Mouse (Mus musculus) retina, embryonic 14.5 days (tissue): ENCODE results near the gene St3gal6.
"Not testable (repeated sequence)": the region's sequence is repeated elsewhere in the genome, so short reads cannot be mapped to it uniquely, and the experiment has no call there.

Source experiments
- DNase-seq: peaks from one replicate; pipeline ENCODE4 v3.0.0-alpha.2; 2015; ENCODE audit warnings: low spot score

St3gal6 gene

DNA sequence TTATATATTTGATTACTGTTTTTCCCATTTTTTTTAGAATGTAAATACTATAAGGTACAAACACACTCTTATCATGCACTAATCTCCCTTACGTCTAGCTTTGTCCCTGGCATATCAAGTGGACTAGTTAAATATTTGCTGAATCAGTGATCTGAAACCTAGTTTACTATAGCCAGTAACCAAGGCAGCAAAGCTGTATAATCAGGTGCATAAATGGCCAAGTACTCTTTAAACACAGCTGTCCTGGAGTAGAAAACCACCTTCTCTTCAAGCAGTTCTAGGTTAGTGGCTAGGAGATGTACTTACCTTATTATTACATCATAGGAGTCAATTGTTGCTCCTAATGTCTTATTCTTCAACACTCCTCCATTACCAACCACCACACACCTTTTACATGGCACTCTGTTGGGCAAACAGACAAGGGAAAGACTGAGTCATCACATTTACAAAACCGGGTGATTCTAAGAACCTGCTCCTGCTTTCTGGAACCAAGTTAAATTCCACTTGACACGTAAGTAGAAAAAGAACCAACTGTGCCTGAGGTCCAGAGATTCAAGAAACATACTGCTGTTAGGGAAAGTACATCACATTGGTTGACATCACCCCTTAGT is 48.4 kb downstream of the St3gal6 start:
- no peak for DNase-seq

DNA sequence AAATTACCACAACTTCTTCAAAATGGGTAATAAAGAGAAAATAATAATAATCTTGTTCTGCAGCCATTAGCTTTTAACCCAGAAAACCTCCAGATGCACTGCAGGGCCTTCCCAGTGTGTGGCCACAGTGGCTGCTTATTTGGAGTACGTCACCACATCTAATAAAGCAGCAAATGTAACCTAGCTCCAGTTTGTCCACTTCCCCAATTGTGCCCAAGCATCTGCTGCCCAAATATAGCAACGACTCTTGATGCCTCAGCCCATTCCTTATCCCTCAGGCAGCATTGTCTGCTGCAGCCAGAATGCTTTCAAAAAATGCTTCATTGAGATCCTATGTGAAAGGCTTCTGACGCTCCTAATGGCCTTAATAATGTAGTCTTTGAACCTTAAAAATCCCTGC is 49.2 kb downstream of the St3gal6 start:
- no peak for DNase-seq

DNA sequence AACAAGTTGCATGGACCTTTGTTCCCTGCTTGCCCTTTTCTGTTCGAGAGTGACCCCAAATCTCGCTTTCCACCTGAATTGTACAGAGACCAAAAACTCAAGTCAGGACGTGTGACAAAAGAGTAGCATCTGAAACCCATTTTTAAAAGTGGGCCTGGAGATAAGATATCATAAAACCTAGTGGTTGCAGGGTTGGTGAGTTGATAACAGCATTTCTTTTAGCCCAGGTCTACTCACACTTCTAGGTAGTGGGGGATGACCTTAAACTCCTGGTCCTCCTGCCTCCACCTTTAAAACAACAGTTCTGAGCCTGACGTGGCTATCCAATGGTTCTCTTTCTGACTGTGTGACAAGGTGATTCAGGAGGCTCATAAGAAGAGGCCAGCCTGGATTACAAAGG is 53.2 kb downstream of the St3gal6 start:
- DNase-seq = no peak

DNA sequence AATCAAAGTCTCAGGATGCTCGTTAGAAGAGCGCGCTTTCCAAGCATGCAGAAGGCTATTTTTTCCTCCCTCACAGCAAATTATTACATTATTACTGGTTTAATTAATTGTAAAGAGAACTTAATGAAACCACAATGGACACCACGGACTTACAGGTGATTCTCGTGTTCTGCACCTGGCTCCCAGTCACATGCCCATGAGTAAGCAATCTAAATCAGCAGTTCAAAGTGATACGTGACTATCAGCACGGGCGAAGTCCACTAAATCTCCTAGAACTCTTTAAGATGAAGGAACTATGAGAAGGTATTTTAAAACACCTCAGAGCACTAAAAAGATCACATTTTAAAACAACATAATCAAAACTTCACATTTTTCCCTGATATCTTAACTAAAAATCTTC is 54.0 kb downstream of the St3gal6 start:
- no peak for DNase-seq

DNA sequence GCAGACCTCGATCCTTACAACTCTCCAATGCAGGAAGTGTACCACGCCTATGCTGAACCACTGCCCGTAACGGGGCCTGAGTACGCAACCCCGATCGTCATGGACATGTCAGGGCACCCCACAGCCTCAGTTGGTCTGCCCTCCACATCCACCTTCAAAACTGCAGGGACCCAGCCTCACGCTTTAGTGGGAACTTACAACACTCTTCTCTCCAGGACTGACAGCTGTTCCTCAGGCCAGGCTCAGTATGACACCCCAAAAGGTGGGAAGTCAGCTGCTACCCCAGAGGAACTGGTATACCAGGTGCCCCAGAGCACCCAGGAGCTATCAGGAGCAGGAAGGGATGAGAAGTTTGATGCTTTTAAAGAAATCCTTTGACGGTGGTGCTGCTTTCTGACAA is 58.6 kb downstream of the St3gal6 start:
- no peak for DNase-seq

DNA sequence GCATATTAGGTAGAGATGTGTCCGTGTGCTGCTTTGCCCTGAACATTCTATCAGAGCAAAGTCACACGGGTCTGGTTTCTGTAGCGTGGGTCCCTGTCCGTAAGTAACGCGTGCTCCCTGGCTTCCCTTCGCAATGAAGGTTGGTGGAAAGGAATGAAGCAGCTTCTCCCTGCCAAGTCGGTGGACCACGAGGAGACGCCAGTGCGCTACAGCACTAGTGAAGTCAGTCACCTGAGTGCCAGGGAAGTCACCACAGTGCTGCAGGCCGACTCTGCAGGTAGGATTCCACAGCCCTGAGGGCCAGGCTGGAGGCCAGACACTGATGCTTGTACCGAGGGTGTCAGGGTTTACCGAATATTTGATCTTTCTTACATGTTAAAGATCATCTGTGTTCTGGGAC is 60.0 kb downstream of the St3gal6 start:
- DNase-seq = no peak

DNA sequence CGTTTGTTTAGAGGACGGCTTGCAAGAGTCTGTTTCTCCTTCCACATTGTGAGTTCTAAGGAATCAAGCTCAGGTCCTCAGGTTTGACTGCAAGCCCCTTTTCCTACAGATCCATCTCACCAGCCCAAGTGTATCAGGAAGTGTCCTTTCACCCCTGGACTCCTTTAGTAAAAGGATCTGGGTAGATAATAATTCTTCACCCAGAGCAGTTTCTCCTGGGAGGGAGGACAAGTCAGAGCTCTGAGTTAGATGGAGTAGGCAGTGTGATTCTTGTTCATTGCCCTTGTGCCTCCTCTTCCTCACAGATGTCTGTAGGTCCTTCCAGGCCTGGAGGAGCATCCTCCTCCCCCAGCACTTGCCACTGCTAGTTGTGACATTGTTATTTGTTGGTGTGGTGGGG is 61.5 kb downstream of the St3gal6 start:
- no peak for DNase-seq

DNA sequence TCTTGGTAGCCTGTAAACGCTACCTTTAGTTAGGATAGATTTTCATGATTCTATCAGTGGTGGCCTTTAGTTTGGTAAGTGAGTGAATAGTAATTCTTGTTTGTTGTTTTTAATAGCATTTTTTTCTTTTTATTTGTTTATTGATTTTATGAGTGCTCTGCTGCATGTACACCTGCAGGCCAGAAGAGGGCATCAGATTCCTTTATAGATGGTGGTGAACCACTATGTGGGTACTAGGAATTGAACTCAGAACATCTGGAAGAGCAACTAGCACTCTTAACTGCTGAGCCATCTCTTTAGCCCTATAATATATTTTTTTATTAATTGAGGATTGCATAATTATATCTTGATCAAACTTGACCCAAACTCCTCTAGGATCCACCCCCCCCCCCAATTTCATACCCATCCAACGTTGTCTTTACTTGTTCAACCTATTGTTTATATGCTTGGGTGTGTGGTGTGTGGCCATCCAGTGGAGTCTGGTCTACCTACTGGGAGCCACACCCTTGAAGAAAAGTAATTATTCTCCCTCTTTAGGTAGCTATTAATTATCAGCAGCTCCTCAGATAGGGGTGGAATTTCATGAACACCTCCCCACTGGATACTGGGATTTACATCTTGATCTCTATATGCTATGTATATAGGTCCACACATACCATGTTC is 62.1 kb downstream of the St3gal6 start:
- DNase-seq = peak; percentile 21

DNA sequence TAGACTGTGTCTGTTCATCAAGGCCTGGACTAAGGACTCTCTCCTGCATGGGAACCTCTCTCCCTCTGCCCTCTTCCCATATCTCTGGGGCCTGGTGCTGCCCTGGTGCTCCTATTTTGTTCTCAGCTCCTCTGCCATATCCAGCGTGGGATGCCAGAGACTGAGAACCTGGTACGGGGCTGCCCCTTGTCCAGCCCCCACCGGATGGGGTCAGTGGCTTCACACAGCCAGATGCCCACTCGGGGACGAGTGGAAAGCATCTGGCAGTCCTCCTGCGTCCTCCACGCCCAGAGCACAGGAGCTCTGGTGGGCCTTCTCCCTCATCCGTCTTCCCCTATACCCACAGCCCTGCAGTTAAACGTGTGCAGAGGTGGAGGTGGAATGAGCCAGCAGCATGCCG is 63.7 kb downstream of the St3gal6 start:
- no peak for DNase-seq

DNA sequence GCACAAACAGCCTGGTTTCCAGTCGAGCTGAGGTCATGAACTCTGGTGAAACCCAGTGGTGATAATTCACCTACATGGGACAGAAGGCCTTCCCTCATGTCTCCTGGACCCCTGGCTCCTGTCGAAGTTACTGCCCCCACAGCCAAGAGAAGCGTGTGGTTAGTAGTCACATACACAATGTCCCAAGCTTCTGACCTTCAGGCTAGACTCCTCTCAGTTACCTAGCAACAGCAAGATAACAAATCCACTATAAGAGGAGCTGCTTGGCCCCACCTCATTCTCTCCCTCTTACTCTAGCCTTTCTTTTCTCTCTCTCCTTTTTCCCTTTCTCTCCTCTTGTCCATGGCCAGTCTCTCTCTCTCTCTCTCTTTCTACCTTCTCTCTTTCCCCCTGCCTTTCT is 64.1 kb downstream of the St3gal6 start:
- not testable (repeated sequence) for DNase-seq

DNA sequence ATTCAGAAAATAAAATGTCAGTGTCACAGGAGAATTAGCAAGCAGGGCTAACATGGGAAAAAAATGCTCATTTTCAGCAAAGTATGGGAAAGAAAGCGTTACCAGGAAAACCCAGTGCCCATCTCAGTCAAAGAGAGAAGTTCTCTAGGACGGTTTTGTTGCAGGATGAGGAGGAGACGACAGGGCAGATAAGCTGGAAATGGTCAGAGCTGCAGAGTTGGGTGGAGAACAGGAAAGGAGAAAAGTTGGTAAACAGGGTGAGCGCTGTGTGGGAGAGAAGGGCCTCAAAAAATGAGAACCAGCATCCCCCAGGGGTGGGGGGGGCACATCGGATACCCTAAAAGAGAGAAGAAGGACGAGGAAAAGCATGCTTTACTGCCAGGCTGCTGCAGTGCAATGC is 67.1 kb downstream of the St3gal6 start:
- no peak for DNase-seq

DNA sequence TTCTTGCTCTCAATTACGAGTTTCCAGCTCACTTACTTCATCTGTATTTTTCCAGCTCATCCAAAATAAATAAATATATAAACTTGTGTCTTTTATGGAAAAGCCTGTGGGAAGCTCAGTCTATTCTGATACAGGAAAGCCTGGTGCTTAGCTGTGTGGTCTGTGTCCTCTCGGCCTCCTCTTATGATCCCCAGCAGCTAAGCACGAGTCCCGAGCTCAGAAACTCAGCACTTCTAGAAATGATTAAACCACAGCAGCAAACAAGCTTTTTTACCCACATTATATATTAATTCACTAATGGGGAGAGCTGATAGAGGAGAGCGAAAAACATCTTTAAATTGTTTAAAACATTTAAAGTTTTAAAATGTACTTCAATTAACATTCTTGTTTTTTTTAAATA is 67.6 kb downstream of the St3gal6 start:
- DNase-seq = no peak

DNA sequence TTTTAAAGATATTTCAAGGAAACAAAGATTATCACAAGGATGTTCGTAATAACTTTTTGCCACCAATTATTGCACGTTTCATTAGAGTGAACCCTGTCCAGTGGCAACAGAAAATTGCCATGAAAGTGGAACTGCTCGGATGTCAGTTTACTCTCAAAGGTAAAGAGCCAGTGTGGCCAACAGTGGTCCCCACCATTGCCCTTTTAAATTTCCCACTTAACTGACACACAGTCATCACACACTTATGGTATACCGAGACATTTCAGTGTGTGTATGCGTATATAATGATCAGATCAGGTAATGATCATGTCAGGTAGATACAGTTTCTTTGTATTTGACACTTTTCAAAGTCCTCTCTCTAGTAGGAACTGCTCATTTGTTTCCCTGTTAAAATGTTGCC is 68.9 kb downstream of the St3gal6 start:
- DNase-seq = no peak

DNA sequence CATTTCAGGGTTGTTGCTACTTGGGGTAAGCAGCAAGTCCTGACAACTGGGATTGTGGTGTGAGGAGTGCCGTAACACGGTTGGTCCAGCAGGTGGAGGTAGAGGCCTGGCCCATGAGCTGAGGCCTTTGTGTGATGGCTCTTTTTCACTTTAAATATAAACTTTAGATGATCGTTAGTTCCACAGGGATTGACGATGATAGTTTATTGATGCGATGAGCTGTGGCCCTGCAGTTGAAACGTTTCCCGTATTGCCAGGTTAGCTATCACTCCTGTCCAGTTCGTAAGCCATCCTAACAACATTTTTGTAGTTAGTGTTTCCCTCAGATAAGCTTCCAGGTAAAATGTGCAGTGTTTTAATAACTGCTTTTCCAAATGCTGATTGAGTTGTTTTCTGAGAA is 69.4 kb downstream of the St3gal6 start:
- peak; percentile 75 for DNase-seq

DNA sequence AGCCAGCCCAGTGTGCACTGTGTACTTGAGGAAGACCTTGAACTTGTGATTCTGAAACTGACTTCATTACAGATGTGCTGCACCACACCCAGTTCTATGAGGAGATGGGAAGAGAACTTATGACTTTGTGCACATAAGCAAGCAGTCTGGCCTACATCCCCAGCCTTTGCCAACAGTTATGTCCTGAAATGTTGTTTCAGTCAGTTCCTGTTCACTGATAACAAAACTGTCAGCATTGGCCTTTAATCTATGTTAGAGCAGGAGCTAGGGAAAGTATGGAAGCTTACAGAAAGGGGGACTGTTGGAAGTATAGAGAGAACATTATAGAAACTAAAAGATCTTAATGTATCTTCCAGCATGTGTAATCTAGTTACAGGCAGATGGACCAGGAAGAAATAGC is 70.2 kb downstream of the St3gal6 start:
- no peak for DNase-seq

DNA sequence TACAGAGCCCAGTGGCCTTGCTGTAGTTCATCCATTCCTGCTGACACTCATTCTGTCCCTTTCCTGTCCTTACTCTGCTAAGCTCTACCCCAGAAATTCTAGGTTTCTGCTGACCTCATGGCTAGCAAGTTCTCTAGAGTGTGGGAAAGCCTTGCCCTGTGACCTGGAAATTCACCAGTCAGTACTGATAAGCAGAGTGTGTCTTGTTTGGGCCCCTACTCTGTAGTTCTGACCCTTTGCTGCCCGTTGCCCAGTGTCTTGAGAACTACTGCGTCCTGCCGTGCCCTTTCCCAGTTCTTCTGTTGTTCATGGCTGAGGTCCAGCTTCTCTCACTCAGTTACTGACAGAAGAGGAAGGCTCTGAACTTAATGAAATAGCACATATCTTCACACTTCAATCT is 70.9 kb downstream of the St3gal6 start:
- no peak for DNase-seq

DNA sequence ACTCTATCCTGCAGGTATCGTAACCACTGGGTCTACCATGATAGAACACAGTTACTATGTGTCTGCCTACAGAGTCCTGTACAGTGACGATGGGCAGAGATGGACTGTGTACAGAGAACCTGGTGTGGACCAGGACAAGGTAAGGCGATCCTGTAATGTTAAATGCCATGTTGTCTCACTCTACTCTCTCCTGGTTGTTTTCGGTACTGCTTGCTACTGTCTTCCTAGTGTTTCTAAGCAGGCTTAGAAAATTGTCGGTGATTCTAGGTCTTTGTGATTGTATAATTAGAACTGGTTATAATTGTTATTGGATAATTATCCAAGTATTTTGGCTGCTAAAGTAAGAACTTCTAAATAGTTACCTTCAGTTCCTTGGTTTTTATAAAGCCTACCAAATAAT is 72.4 kb downstream of the St3gal6 start:
- no peak for DNase-seq

DNA sequence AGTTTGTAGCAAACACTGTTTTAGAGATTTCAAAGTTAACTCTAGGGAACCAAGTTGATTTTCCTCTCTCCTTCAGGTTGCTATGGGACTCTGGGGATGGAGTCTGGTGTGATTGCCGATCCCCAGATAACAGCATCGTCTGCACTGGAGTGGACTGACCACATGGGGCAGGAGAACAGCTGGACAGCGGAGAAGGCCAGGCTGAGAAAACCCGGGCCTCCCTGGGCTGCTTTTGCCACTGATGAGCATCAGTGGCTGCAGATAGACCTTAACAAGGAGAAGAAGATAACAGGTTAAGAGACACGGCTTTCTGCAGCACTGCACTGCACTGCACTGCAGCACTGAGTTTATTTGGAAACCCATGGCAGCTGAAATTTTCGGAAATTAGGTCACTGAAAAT is 73.4 kb downstream of the St3gal6 start:
- DNase-seq = peak; percentile 9

DNA sequence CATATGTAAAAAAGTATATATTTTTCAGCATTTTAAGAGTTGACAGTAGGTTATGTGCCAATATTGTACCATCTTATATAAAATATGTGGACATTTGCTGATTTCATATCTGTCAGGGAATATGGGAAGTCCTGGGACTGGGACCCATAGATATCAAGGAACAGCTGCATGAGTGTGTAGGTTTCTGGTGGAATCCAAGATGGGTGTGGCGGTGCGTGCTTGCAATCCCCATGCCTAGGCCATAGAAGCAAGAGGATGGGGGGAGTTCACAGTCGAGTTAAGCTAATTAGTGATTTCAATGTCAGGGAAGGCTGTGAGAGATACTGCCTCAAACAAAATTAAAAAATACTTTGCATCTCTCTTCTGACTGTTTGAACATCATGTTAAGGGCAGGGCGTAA is 75.0 kb downstream of the St3gal6 start:
- no peak for DNase-seq

DNA sequence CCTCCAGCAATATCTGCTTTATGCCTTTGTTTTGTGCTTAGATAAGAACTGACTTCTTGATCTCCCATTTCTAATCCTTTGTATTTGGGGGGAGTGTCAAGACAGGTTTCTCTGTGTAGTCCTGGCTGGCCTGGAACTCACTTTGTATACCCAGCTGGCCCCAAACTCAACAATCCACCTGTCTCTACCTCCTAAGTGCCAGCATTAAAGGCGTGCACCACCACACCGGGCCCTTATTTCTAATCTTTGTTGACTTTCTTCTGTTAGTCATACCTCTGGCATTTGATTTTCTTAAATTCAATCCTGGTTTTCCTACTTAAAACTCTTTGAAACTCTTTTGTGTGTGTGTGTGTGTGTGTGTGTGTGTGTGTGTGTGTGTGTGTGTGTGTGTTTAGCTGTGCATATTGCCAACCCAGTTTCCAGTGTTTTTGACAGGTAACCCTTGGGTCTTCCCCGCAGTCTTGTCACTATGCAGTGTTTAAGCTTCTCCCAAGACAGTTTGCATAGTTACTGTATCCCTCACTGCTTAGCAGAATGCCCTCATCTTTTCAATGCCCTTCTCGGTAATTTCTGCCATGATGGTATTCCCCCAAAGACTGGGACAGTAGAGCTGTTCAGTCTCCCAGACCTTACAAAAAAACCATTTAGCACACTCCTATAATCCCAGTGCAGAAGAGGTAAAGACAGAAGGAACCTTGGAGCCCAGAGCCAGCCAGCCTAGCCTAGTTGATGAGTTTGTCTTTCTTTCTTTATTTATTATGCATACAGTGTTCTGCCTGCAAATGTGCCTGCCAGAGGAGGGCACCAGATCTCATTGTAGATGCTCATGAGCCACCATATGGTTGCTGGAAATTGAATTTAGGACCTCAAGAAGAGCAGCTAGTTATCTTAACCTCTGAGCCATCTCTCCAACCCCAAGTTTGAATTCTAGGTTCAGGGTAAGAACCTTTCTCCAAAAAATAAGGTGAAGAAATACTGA is 77.5 kb downstream of the St3gal6 start:
- no peak for DNase-seq

DNA sequence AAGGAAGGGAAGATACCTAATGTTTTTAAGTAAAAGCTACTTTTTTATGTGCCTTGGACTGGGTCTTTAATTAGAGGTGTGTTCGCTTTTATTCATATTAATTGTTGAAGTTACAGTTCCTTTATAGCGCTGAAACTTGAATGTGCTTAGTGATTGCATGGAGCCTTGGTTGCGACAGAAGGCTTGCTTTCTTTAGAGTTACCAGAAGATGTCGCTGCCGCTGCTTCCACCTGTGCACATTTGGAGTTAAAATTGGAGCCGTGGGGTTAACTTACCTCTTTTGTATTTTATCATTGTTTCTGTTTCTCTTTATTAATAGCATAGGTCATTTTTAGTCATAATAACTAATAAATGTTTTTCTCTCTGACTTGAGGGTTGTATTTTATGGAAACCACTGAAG is 79.3 kb downstream of the St3gal6 start:
- DNase-seq = peak; percentile 27

DNA sequence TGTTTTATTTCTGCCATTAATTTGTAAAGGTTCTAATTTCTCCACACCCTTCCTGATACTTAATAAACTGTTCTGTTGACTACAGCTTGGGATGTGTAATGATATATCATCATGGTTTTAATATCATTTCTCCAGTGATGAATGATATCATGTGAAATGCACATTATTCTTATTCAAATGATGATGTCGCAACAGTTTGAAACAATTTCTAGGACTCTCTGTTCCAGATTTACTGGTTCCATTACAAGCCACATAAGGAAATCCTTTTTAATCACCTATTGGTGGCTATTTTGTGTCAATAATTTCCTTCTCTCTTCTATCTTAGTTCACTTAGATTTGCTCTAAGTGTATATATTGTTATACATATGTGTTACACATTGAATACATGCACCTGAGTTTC is 91.7 kb downstream of the St3gal6 start:
- DNase-seq = no peak

DNA sequence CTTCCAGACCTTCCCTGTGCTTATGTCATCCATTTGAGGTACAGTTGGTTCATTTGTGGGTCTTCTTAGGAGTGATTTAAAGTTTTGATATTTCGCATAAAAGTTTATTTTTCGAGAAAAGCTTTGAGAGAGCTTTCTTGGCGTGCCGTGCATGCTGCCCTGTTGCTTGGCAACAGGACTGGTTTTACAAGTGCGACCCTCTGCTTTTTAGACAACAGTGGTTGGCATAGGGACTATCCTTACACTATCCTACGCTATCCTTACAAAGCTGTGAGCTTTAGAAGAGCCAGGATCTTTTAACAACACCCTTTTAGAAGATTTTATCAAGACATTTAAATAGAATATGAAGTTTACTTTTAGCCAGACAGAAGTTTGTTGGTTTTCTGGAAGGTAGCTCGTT is 93.8 kb downstream of the St3gal6 start:
- no peak for DNase-seq
